Mouse (Mus musculus) myocyte (in vitro differentiated cells): ENCODE data around the gene Polr3b. TPM values are rescaled to one million over a fixed set of nuclear protein-coding genes. Genes with fewer than 3 reads are reported as not detected.

Experiments used
- H3K27me3 ChIP-seq: one replicate; pipeline ENCODE4 v1.6.1; 2011; ENCODE audit not compliant: control insufficient read depth, insufficient read depth, insufficient read length
- H3K36me3 ChIP-seq: one replicate; pipeline ENCODE4 v1.6.1; 2011; ENCODE audit not compliant: control insufficient read depth, insufficient read depth
- H3K4me2 ChIP-seq: one replicate; pipeline ENCODE4 v1.6.1; 2011; ENCODE audit warnings: low read depth, control low read depth
- H3K4me3 ChIP-seq: one replicate; pipeline ENCODE4 v1.5.1; 2011; ENCODE audit warnings: mild to moderate bottlenecking, control low read depth, moderate library complexity
- H3K79me2 ChIP-seq: one replicate; pipeline ENCODE4 v1.6.1; 2011; ENCODE audit not compliant: control insufficient read depth, insufficient read depth
- H3ac ChIP-seq: one replicate; pipeline ENCODE4 v1.6.1; 2011; ENCODE audit not compliant: control insufficient read depth, insufficient read length
- CEBPB ChIP-seq: IDR thresholded peaks from 2 replicates; pipeline ENCODE4 v1.6.1; 2011; ENCODE audit warnings: mild to moderate bottlenecking, moderate library complexity; ENCODE audit not compliant: poor library complexity, insufficient read depth, severe bottlenecking
- E2F4 ChIP-seq: IDR thresholded peaks from one replicate; pipeline ENCODE4 v1.6.1; 2011; ENCODE audit warnings: mild to moderate bottlenecking, control low read depth, moderate library complexity; ENCODE audit not compliant: insufficient read depth
- MAX ChIP-seq: IDR thresholded peaks from one replicate; pipeline ENCODE4 v1.6.1; 2011; ENCODE audit warnings: low read depth, mild to moderate bottlenecking, control low read depth
- MYOD1 ChIP-seq, 3 experiments: IDR thresholded peaks; one replicate each; pipeline ENCODE4 v1.6.1; 2011; ENCODE audit warnings: control low read depth in 2 of 3, low read depth in 2 of 3, mild to moderate bottlenecking in 2 of 3, moderate library complexity in 1 of 3; ENCODE audit not compliant: insufficient read length in 2 of 3, control insufficient read depth in 1 of 3
- MYOG ChIP-seq, 3 experiments: IDR thresholded peaks; one replicate each; pipeline ENCODE4 v1.6.1; 2011; ENCODE audit warnings: control low read depth in 2 of 3, low read depth in 2 of 3, mild to moderate bottlenecking in 2 of 3; ENCODE audit not compliant: insufficient read length in 2 of 3, control insufficient read depth in 1 of 3, insufficient read depth in 1 of 3
- POLR2A ChIP-seq: IDR thresholded peaks from one replicate; pipeline ENCODE4 v1.6.1; 2011; ENCODE audit warnings: low read depth, mild to moderate bottlenecking, control low read depth, moderate library complexity; ENCODE audit not compliant: insufficient read length
- POLR2AphosphoS2 ChIP-seq: IDR thresholded peaks from one replicate; pipeline ENCODE4 v1.6.1; 2011; ENCODE audit warnings: low read depth, control low read depth; ENCODE audit not compliant: insufficient read length
- REST ChIP-seq: IDR thresholded peaks from one replicate; pipeline ENCODE4 v1.6.1; 2011; ENCODE audit warnings: mild to moderate bottlenecking, control low read depth, moderate library complexity; ENCODE audit not compliant: insufficient read depth, insufficient read length
- SRF ChIP-seq: IDR thresholded peaks from one replicate; pipeline ENCODE4 v1.6.1; 2011; ENCODE audit warnings: low read depth; ENCODE audit not compliant: control insufficient read depth, insufficient read length
- TCF12 ChIP-seq: IDR thresholded peaks from one replicate; pipeline ENCODE4 v1.6.1; 2011; ENCODE audit warnings: mild to moderate bottlenecking, control low read depth; ENCODE audit not compliant: poor library complexity, insufficient read depth, severe bottlenecking
- TCF3 ChIP-seq: IDR thresholded peaks from one replicate; pipeline ENCODE4 v1.6.1; 2011; ENCODE audit warnings: low read depth, control low read depth; ENCODE audit not compliant: insufficient read length
- USF1 ChIP-seq: IDR thresholded peaks from one replicate; pipeline ENCODE4 v1.6.1; 2011; ENCODE audit warnings: low read depth, mild to moderate bottlenecking, control low read depth, moderate library complexity
- polyA plus RNA-seq: library from polyadenylated mRNA; unstranded; fragments of >200 nt; fragmentation: generic; extraction: Trizol; gene quantifications from one replicate; pipeline ENCODE4 v1.2.1, GENCODE M21; 2012; ENCODE audit warnings: missing spikeins

Polr3b gene
- polyA plus RNA-seq, 1 experiment = 8.5 TPM

DNA sequence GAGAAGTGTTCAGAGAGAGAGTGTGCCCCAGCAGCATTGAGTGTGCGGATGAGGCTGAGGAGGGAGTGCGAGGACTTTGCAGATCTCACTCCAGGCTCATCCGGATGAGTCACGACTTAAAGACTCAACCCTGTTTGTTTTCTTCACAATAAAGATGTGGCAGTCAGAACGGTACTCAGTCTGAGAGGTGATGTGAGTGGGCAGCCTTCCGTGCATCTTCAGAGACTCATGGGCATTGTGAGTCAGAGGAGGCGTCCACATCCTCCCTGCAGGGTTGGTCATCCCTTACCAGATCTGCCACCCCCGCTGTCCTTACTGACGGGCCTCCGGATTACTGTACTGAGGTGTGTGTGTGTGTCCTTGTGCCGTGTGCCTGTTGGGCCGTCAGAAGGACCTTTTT is 104.9 kb downstream of the Polr3b start:
- no peaks in the 10 kb centered on the region for H3K79me2 ChIP-seq
- H3ac ChIP-seq = no peak overlapping the region
- no peak for TF ChIP-seq USF1
- TF ChIP-seq CEBPB = no peak
- no peak for TF ChIP-seq TCF12
- no peak for TF ChIP-seq MYOG (IDR thresholded peaks at IDR 0.05; ENCODE audit: control insufficient read depth in 1 of 3, insufficient read depth in 1 of 3, insufficient read length in 2 of 3, low read depth in 2 of 3)
- no peak for TF ChIP-seq REST
- TF ChIP-seq E2F4 = no peak
- H3K4me3 ChIP-seq = no peak overlapping the region
- peak overlapping the region; percentile 10 for H3K4me2 ChIP-seq
- H3K36me3 ChIP-seq = no peaks in the 10 kb centered on the region
- H3K27me3 ChIP-seq = no peaks in the 10 kb centered on the region

DNA sequence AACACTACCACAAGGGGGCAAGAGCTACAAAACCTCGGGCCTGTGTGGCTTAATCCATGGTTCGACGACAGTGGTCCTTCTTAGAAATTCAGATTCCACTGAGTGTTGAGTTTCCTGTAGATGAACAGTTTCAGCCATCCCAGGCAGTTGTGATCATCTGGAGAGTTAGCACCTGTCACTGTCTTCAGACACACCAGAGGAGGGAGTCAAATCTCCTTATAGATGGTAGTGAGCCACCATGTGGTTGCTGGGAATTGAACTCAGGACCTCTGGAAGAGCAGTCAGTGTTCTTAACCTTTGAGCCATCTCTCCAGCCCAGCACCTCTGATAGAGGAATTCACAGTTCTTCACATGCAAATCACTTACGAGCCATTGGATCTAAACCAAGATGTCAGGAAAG is 105.7 kb downstream of the Polr3b start:
- Histone ChIP-seq H3ac (no peak overlapping the region), H3K4me3 (no peak overlapping the region), H3K4me2 (no peak overlapping the region), H3K79me2 (no peaks in the 10 kb centered on the region), H3K36me3 (no peaks in the 10 kb centered on the region), H3K27me3 (no peaks in the 10 kb centered on the region)
- no peak for TF ChIP-seq TCF3
- TF ChIP-seq CEBPB = no peak
- no peak for TF ChIP-seq USF1
- no peak for TF ChIP-seq TCF12
- no peak for TF ChIP-seq MYOG (IDR thresholded peaks at IDR 0.05; ENCODE audit: control insufficient read depth in 1 of 3, insufficient read depth in 1 of 3, insufficient read length in 2 of 3, low read depth in 2 of 3)
- no peak for TF ChIP-seq POLR2A
- no peak for TF ChIP-seq POLR2AphosphoS2
- TF ChIP-seq SRF = no peak

DNA sequence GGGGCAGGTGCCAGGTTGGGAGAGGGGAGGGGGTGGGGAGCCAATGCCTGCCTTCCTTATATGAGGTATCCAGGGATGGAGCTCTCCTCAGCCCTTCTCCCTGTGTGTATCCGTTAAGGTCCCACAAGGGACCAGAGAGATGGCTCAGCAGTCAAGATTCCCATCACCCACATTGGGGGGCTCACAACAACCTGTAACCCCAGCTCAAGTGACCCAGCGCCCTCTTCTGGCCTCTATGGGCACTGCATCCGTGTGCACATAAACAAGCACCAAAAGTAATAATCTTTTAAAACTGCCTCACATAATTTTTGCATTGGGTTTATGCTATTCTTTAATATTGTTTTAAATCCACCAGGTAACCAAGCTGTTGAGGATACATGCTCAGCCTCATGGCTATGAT is 108.0 kb downstream of the Polr3b start:
- H3K4me3 ChIP-seq = no peak overlapping the region
- no peaks in the 10 kb centered on the region for H3K79me2 ChIP-seq
- H3K4me2 ChIP-seq = no peak overlapping the region
- H3K36me3 ChIP-seq = no peaks in the 10 kb centered on the region
- no peak overlapping the region for H3ac ChIP-seq
- peaks cover 5% of the 10 kb centered on the region for H3K27me3 ChIP-seq
- no peak for TF ChIP-seq E2F4
- no peak for TF ChIP-seq MYOG (IDR thresholded peaks at IDR 0.05; ENCODE audit: control insufficient read depth in 1 of 3, insufficient read depth in 1 of 3, insufficient read length in 2 of 3, low read depth in 2 of 3)
- no peak for TF ChIP-seq CEBPB
- TF ChIP-seq TCF12 = no peak
- no peak for TF ChIP-seq POLR2AphosphoS2

GRCm38 (mm10) chr10:84730956-84731355 is 108.9 kb downstream of the Polr3b start:
- Histone ChIP-seq H3K27me3 (peaks cover 5% of the 10 kb centered on the region), H3K4me3 (no peak overlapping the region), H3ac (no peak overlapping the region), H3K36me3 (no peaks in the 10 kb centered on the region), H3K4me2 (no peak overlapping the region), H3K79me2 (no peaks in the 10 kb centered on the region)
- TF ChIP-seq MAX = no peak
- no peak for TF ChIP-seq SRF
- TF ChIP-seq TCF3 = no peak

DNA sequence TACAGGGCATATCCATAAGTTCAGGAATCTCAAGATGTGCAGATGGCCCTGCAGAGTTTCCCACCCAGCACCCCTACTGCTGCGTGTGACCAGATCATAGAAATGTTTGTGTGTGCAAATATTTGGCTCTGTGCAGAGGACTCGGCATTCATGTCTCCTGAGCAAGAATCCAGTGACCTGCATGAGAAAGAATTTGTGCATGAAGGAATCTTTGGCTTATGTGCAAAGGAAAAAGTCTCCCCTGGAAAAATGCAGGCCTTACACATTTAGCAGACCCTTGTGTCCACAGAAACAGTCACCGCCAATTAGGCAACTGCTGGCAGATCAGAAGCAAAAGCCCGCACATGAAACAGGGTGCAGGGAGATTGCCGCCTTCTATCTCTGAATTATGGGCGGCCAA is 111.4 kb downstream of the Polr3b start:
- Histone ChIP-seq H3K27me3 (peaks cover 5% of the 10 kb centered on the region), H3ac (no peak overlapping the region), H3K4me2 (no peak overlapping the region), H3K4me3 (no peak overlapping the region), H3K79me2 (no peaks in the 10 kb centered on the region), H3K36me3 (no peaks in the 10 kb centered on the region)
- TF ChIP-seq POLR2AphosphoS2 (no peak), REST (no peak), TCF3 (no peak), POLR2A (no peak), E2F4 (no peak), MAX (no peak), MYOG (IDR thresholded peaks at IDR 0.05; ENCODE audit: control insufficient read depth in 1 of 3, insufficient read depth in 1 of 3, insufficient read length in 2 of 3, low read depth in 2 of 3) (no peak), CEBPB (no peak), TCF12 (no peak), SRF (no peak), MYOD1 (IDR thresholded peaks at IDR 0.05; ENCODE audit: control insufficient read depth in 1 of 3, insufficient read length in 2 of 3, low read depth in 2 of 3) (no peak), USF1 (no peak)
